30 mouse cellular contexts compared by ENCODE assay signal in genomic region chr1:160576124-160576523, GRCm38 (mm10).
"Had no signal": no experiment of that assay in that cellular context is flagged by ENCODE, and none has a peak within 500 bp of the region (broad histone marks: within the 10 kb centered on the region; RNA-seq: fewer than 3 reads in every experiment).

No protein-coding gene starts in this region.

- H3K4me1 ChIP-seq: heart, embryonic 10.5 days; heart, embryonic 13.5 days; heart, embryonic 15.5 days; hindbrain, embryonic 12.5 days; hindbrain, embryonic 13.5 days; hindbrain, embryonic 15.5 days; intestine, embryonic 15.5 days; kidney, embryonic 15.5 days had no signal

- H3K36me3 ChIP-seq: heart, embryonic 10.5 days; heart, embryonic 15.5 days; hindbrain, embryonic 10.5 days; hindbrain, embryonic 12.5 days; hindbrain, embryonic 13.5 days; hindbrain, embryonic 15.5 days; intestine, embryonic 15.5 days; kidney, embryonic 15.5 days had no signal

- H3K27me3 ChIP-seq: heart, embryonic 12.5 days; heart, embryonic 13.5 days; heart, embryonic 15.5 days; hindbrain, embryonic 12.5 days; hindbrain, embryonic 13.5 days; hindbrain, embryonic 15.5 days; intestine, embryonic 15.5 days; kidney, embryonic 15.5 days had no signal

- H3K9ac ChIP-seq: heart, embryonic 12.5 days; heart, embryonic 13.5 days; heart, embryonic 15.5 days; hindbrain, embryonic 12.5 days; hindbrain, embryonic 13.5 days; hindbrain, embryonic 14.5 days; hindbrain, embryonic 15.5 days; intestine, embryonic 15.5 days; kidney, embryonic 15.5 days had no signal

- DNase-seq: heart, postnatal 10 days; heart, postnatal 14 days; heart, postnatal 4 days; kidney, adult 11 months; kidney, adult 18-20 months; kidney, adult 2 months; kidney, adult 8-10 months; kidney, adult 9 months; kidney, postnatal 10 days; kidney, postnatal 14 days; kidney, postnatal 25 days; kidney, postnatal 36 days; kidney, postnatal 4 days; layer of hippocampus, adult 9-11 months; layer of hippocampus, postnatal 36 days had no signal

- H3K27ac ChIP-seq: heart, embryonic 10.5 days; heart, embryonic 13.5 days; heart, embryonic 15.5 days; hindbrain, embryonic 10.5 days; hindbrain, embryonic 12.5 days; hindbrain, embryonic 13.5 days; hindbrain, embryonic 14.5 days; hindbrain, embryonic 15.5 days; hindbrain, postnatal 0 days; intestine, embryonic 15.5 days; kidney, embryonic 15.5 days; kidney, postnatal 0 days; layer of hippocampus, adult 2 months; left cerebral cortex, adult 2 months had no signal

- H3K4me3 ChIP-seq: heart, embryonic 10.5 days; heart, embryonic 12.5 days; heart, embryonic 13.5 days; heart, embryonic 15.5 days; hindbrain, embryonic 10.5 days; hindbrain, embryonic 12.5 days; hindbrain, embryonic 13.5 days; hindbrain, embryonic 15.5 days; intestine, embryonic 15.5 days; kidney, embryonic 15.5 days; layer of hippocampus, adult 2 months; left cerebral cortex, adult 2 months had no signal

- H3K9me3 ChIP-seq: heart, embryonic 10.5 days; heart, embryonic 12.5 days; heart, embryonic 13.5 days; heart, embryonic 15.5 days; hindbrain, embryonic 10.5 days; hindbrain, embryonic 12.5 days; hindbrain, embryonic 13.5 days; hindbrain, embryonic 15.5 days; intestine, embryonic 15.5 days; kidney, embryonic 15.5 days had no signal
